In the genomic region with DNA sequence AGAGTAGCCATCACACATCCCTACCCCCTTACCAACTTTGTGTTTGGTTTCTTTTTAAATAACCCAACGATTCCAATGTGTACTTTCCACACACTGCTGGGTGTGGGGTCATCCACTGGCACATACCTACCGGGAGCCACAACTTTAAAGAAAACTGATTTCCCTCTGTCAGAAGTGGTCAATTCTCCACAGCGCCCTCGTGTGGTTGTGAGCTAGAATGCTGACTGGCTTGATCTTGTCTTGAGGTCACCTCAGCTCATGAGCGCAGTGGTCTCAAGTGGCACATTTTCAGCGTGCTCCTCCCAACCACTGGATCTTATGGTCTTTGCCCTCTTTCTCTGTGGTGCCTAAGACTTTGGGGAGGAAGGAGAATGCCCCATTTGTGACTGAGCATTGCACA, we compare ENCODE assay signal across 9 mouse cellular contexts. TPM values are rescaled to one million over a fixed set of nuclear protein-coding genes. Genes with fewer than 3 reads are reported as not detected.
DNase-seq lines count a peak whose midpoint lies in the region; ATAC-seq and TF ChIP-seq lines count a peak whose summit lies in the region.
"Had no signal": no experiment of that assay in that cellular context is flagged by ENCODE, and none has a peak within 500 bp of the region (broad histone marks: within the 10 kb centered on the region; RNA-seq: fewer than 3 reads in every experiment).

No protein-coding gene starts in this region.

- ATAC-seq in kidney, embryonic 15.5 days (replicated peaks; ENCODE audit: low FRiP score), result no peak
- no peak for ATAC-seq in activated CD4-positive, CD25-positive, alpha-beta regulatory T cell, adult 4 months

- H3K4me2 ChIP-seq in kidney, embryonic 15.5 days, result no peak overlapping the region
- H3K4me2 ChIP-seq: heart, embryonic 15.5 days had no signal

- H3K27ac ChIP-seq in kidney, adult 2 months (ENCODE audit: insufficient read depth, low read depth, low read length), result no peak overlapping the region
- no peak overlapping the region for H3K27ac ChIP-seq in kidney, embryonic 15.5 days
- no peak overlapping the region for H3K27ac ChIP-seq in MEL (ENCODE audit: control insufficient read depth, low read depth, low read length)
- H3K27ac ChIP-seq: heart, embryonic 15.5 days had no signal

- DNase-seq in kidney, adult 2 months, result peak; percentile 3
- peak; percentile 58 to 61 for DNase-seq in B cell, adult 2 months
- peak; percentile 71 for DNase-seq in MEL (ENCODE audit: low read depth, low spot score)
- peak; percentile 32 for DNase-seq in cerebellum, adult 8-10 months
- peak; percentile 81 for DNase-seq in induced T-regulatory cell, adult 2 months (ENCODE audit: low read depth)
- peak; percentile 84 for DNase-seq in retina, embryonic 14.5 days (ENCODE audit: low spot score)

- H3K4me3 ChIP-seq in kidney, adult 2 months (ENCODE audit: insufficient read depth, low read depth, low read length), result no peak overlapping the region
- H3K4me3 ChIP-seq in kidney, embryonic 15.5 days (replicated peaks), result no peak overlapping the region
- no peak overlapping the region for H3K4me3 ChIP-seq in MEL (ENCODE audit: control insufficient read depth in 1 of 2, insufficient read depth in 1 of 2, low read depth in 2 of 2, low read length in 2 of 2)
- H3K4me3 ChIP-seq: heart, embryonic 15.5 days had no signal

- H3K4me1 ChIP-seq in kidney, adult 2 months (ENCODE audit: control insufficient read depth, insufficient read depth, low read length), result no peaks in the 10 kb centered on the region
- no peaks in the 10 kb centered on the region for H3K4me1 ChIP-seq in kidney, embryonic 15.5 days
- peaks cover 5% of the 10 kb centered on the region in 2 experiments; a peak in 3 of 4 replicates for H3K4me1 ChIP-seq in MEL (ENCODE audit: control insufficient read depth in 1 of 2, insufficient read depth in 2 of 2, low read length in 2 of 2)
- H3K4me1 ChIP-seq: heart, embryonic 15.5 days had no signal

- no peaks in the 10 kb centered on the region; the same call in 1 of the 2 replicates for H3K27me3 ChIP-seq in kidney, adult 2 months (replicated peaks; ENCODE audit: control insufficient read depth, insufficient read depth, low read length)
- no peaks in the 10 kb centered on the region for H3K27me3 ChIP-seq in kidney, embryonic 15.5 days
- peaks cover 0 to 2% of the 10 kb centered on the region in 2 experiments; a peak in 1 of 4 replicates for H3K27me3 ChIP-seq in MEL (ENCODE audit: control insufficient read depth in 1 of 2, insufficient read depth in 2 of 2, low read length in 2 of 2)
- H3K27me3 ChIP-seq: heart, embryonic 15.5 days had no signal

- TF ChIP-seq CTCF in kidney, adult 2 months (conservative IDR thresholded peaks at IDR 0.05; ENCODE audit: insufficient read depth, insufficient read length, low read depth, low read length), result peak; percentile 61
- peak; percentile 78 to 87 (median 87) for TF ChIP-seq CTCF in MEL (IDR thresholded peaks at IDR 0.05 in 2 of 3, conservative IDR thresholded peaks at IDR 0.05 in 1 of 3; ENCODE audit: control insufficient read depth in 1 of 3, insufficient read depth in 1 of 3, low read depth in 2 of 3, low read length in 3 of 3, poor library complexity in 1 of 3, severe bottlenecking in 1 of 3)

- no peaks in the 10 kb centered on the region for H3K9me3 ChIP-seq in kidney, embryonic 15.5 days (replicated peaks)
- H3K9me3 ChIP-seq in MEL (replicated peaks; ENCODE audit: insufficient read depth, low read length), result no peaks in the 10 kb centered on the region
- H3K9me3 ChIP-seq: heart, embryonic 15.5 days had no signal

- H3K79me2 ChIP-seq in MEL (ENCODE audit: control insufficient read depth, insufficient read depth, low read length, poor library complexity), result no peaks in the 10 kb centered on the region

- no peak for TF ChIP-seq EP300 in MEL (IDR thresholded peaks at IDR 0.05; ENCODE audit: low read depth in 1 of 2, low read length in 2 of 2)

- H3K36me3 ChIP-seq in kidney, adult 2 months (ENCODE audit: control insufficient read depth, insufficient read depth, low read length), result no peaks in the 10 kb centered on the region
- H3K36me3 ChIP-seq in kidney, embryonic 15.5 days, result no peaks in the 10 kb centered on the region
- no peaks in the 10 kb centered on the region for H3K36me3 ChIP-seq in MEL (ENCODE audit: control insufficient read depth in 1 of 2, insufficient read depth in 2 of 2, low read length in 2 of 2)
- H3K36me3 ChIP-seq: heart, embryonic 15.5 days had no signal

- TF ChIP-seq POLR2A in kidney, adult 2 months (IDR thresholded peaks at IDR 0.05; ENCODE audit: low read depth, low read length), result no peak
- no peak for TF ChIP-seq POLR2A in MEL (IDR thresholded peaks at IDR 0.05; ENCODE audit: control insufficient read depth in 1 of 2, insufficient read depth in 1 of 2, low read depth in 1 of 2, low read length in 2 of 2, poor library complexity in 1 of 2)

- 25% methylated on average over 6 of the region's 6 CpGs for WGBS in kidney, adult 2 months
- WGBS in kidney, embryonic 15.5 days, result 32% methylated on average over 6 of the region's 6 CpGs

- TF ChIP-seq RAD21 in MEL (IDR thresholded peaks at IDR 0.05; ENCODE audit: low read depth, low read length), result peak; percentile 60

- no peak overlapping the region for H3K9ac ChIP-seq in kidney, embryonic 15.5 days
- H3K9ac ChIP-seq in MEL (ENCODE audit: control insufficient read depth, low read depth, low read length, poor library complexity, severe bottlenecking), result no peak overlapping the region
- H3K9ac ChIP-seq: heart, embryonic 15.5 days had no signal

TF ChIP-seq in MEL, 35 proteins besides CTCF, POLR2A, EP300 and RAD21:
- TF ChIP-seq MYB (IDR thresholded peaks at IDR 0.05; ENCODE audit: low read depth, low read length) (no peak), KAT2A (conservative IDR thresholded peaks at IDR 0.05; ENCODE audit: low read depth, low read length) (no peak), E2F4 (IDR thresholded peaks at IDR 0.05; ENCODE audit: borderline replicate concordance, low read depth, low read length) (no peak), JUND (IDR thresholded peaks at IDR 0.05; ENCODE audit: low read depth, low read length) (no peak), SMC3 (IDR thresholded peaks at IDR 0.05; ENCODE audit: low read depth, low read length) (peak; percentile 88), RCOR1 (IDR thresholded peaks at IDR 0.05; ENCODE audit: low read depth, low read length) (no peak), ZMIZ1 (IDR thresholded peaks at IDR 0.05; ENCODE audit: low read depth, low read length) (no peak), MEF2A (IDR thresholded peaks at IDR 0.05; ENCODE audit: extremely low read depth, insufficient replicate concordance, low read depth, low read length, poor library complexity, severe bottlenecking) (no peak), USF2 (IDR thresholded peaks at IDR 0.05; ENCODE audit: borderline replicate concordance in 1 of 2, insufficient read depth in 1 of 2, low read depth in 1 of 2, low read length in 2 of 2) (no peak), POLR2AphosphoS2 (IDR thresholded peaks at IDR 0.05; ENCODE audit: low read length) (no peak), BHLHE40 (IDR thresholded peaks at IDR 0.05; ENCODE audit: borderline replicate concordance, low read depth, low read length) (no peak), MAFK (IDR thresholded peaks at IDR 0.05; ENCODE audit: borderline replicate concordance, low read depth, low read length) (peak; percentile 56; the same call in 1 of the 2 replicates), MXI1 (IDR thresholded peaks at IDR 0.05; ENCODE audit: low read depth, low read length) (no peak), CHD2 (IDR thresholded peaks at IDR 0.05; ENCODE audit: low read length) (no peak), ZNF384 (IDR thresholded peaks at IDR 0.05; ENCODE audit: low read depth, low read length) (no peak), ZC3H11A (IDR thresholded peaks at IDR 0.05; ENCODE audit: low read depth, low read length) (peak; percentile 61), MYC (IDR thresholded peaks at IDR 0.05; ENCODE audit: low read depth, low read length) (no peak)

RNA-seq across cellular contexts. Expression of a gene that starts 2.2 kb away (rescaled TPM):
- not detected in 2 replicates for polyA plus RNA-seq in kidney, adult 2 months (2012; rRNA removed)
- polyA plus RNA-seq in kidney, embryonic 15.5 days (2015; fragmentation: Nextera tagmentation; extraction: Ambion mirVana), result not detected in 2 replicates
- total RNA-seq in MEL (2012; rRNA removed), result not detected in 2 replicates
- not detected for polyA plus RNA-seq in MEL (2012; ENCODE audit: insufficient read depth in 1 of 2, insufficient read length in 2 of 2, low read depth in 1 of 2, low replicate concordance in 2 of 2, missing spikeins in 1 of 2)
- not detected for polyA plus RNA-seq in activated CD4-positive, CD25-positive, alpha-beta regulatory T cell, adult 4 months (2017; shearing (Covaris generic))
- polyA plus RNA-seq: heart, embryonic 15.5 days had no signal

RNA-seq across cellular contexts. Expression of a gene that starts 38.8 kb away (rescaled TPM):
- 0.22 and 0.37 TPM in 2 replicates for polyA plus RNA-seq in kidney, adult 2 months (2012; rRNA removed)
- 4.1 and 4.8 TPM in 2 replicates for polyA plus RNA-seq in kidney, embryonic 15.5 days (2015; fragmentation: Nextera tagmentation; extraction: Ambion mirVana)
- 0.07 and 0.31 TPM in 2 replicates for total RNA-seq in MEL (2012; rRNA removed)
- under 1 TPM in 1 of 2 experiments, not detected in 1; 0.43 TPM for polyA plus RNA-seq in MEL (2012; ENCODE audit: insufficient read depth in 1 of 2, insufficient read length in 2 of 2, low read depth in 1 of 2, low replicate concordance in 2 of 2, missing spikeins in 1 of 2)
- 10 to 100 TPM; 21.9 to 32.7 TPM for polyA plus RNA-seq in activated CD4-positive, CD25-positive, alpha-beta regulatory T cell, adult 4 months (2017; shearing (Covaris generic))

RNA-seq across cellular contexts. Expression of a gene that starts 48.6 kb away (rescaled TPM):
- 32.5 and 39.8 TPM in 2 replicates for polyA plus RNA-seq in kidney, adult 2 months (2012; rRNA removed)
- polyA plus RNA-seq in kidney, embryonic 15.5 days (2015; fragmentation: Nextera tagmentation; extraction: Ambion mirVana), result 177 and 183 TPM in 2 replicates
- total RNA-seq in MEL (2012; rRNA removed), result 44.0 and 52.5 TPM in 2 replicates
- polyA plus RNA-seq in MEL (2012; ENCODE audit: insufficient read depth in 1 of 2, insufficient read length in 2 of 2, low read depth in 1 of 2, low replicate concordance in 2 of 2, missing spikeins in 1 of 2), result 100 to 1,000 TPM in 1 of 2 experiments, 10 to 100 TPM in 1; 71.5 to 236 TPM
- 100 to 1,000 TPM; 152 to 169 TPM for polyA plus RNA-seq in activated CD4-positive, CD25-positive, alpha-beta regulatory T cell, adult 4 months (2017; shearing (Covaris generic))

Comparison
In these comparisons a context has a peak if more than half of its experiments do, and no peak if none do; other contexts are left out.
1. DNase-seq: peak in every context shown above with its lines; median percentile 84 in retina, embryonic 14.5 days; 81 in induced T-regulatory cell, adult 2 months; 71 in MEL; 60 in B cell, adult 2 months; 32 in cerebellum, adult 8-10 months; 3 in kidney, adult 2 months.